In the genomic region with DNA sequence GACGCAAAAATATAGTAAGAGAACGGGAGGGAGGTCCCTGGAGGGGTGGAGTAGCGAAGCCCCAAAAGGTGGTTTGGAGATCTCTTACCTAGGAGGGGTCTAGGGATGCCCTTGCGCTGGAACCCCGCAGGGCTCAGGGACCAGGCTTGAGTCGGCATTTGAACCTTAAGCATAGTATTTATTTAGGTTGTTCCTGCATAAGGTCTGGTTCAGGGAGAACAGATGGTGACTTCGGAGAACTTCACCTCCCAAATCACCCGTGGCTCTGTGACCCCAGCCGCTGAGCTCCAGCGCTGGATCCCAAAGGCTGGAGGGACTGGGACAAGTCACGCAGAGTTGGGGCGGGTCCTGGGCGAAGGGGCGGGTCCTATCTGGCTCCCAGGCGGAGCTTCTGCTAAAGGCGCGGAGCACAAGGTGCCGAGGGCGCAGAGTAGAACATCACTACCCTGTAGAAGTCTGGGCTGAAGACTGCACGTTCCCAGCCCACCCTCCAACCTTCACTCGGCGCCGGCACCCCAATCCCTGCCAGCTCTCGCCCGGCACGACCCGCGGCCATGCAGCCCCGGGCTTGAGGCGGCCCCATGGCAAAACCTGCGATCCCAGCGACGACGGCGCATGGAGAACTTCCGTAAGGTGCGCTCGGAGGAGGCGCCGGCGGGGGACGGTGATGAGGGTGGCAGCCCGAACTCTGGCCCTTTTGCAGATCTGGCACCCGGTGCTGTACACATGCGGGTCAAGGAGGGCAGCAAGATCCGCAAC, we compare ENCODE assay signal across 9 mouse cellular contexts. TPM values are rescaled to one million over a fixed set of nuclear protein-coding genes. Genes with fewer than 3 reads are reported as not detected.
DNase-seq lines count a peak whose midpoint lies in the region; ATAC-seq and TF ChIP-seq lines count a peak whose summit lies in the region.
"Had no signal": no experiment of that assay in that cellular context is flagged by ENCODE, and none has a peak within 500 bp of the region (broad histone marks: within the 10 kb centered on the region; RNA-seq: fewer than 3 reads in every experiment).

A gene (plus strand): TSS at position 405 of the 759 bp plus-strand sequence.

- DNase-seq in spleen, adult 2 months (ENCODE audit: low read depth in 1 of 2, low spot score in 2 of 2) = no peak
- no peak for DNase-seq in spleen, adult 18-20 months
- peak; percentile 55 for DNase-seq in ovary, postnatal 14 days (ENCODE audit: low spot score)
- DNase-seq in cerebellum, adult 9-10 months = no peak

- H3K27me3 ChIP-seq in spleen, adult 2 months (ENCODE audit: control insufficient read depth, insufficient read depth, low read length) = peaks cover 27% of the 10 kb centered on the region
- peaks cover 52% of the 10 kb centered on the region for H3K27me3 ChIP-seq in heart, embryonic 14.5 days (ENCODE audit: control insufficient read depth, insufficient read depth, low read length)
- H3K27me3 ChIP-seq in kidney, embryonic 16.5 days (ENCODE audit: insufficient read depth, low read length) = peaks cover 71% of the 10 kb centered on the region
- peaks cover 85% of the 10 kb centered on the region for H3K27me3 ChIP-seq in liver, embryonic 15.5 days

- H3K36me3 ChIP-seq in spleen, adult 2 months (ENCODE audit: control insufficient read depth, insufficient read depth, low read length) = no peaks in the 10 kb centered on the region
- H3K36me3 ChIP-seq in heart, embryonic 14.5 days (ENCODE audit: control insufficient read depth, insufficient read depth, low read length) = no peaks in the 10 kb centered on the region
- no peaks in the 10 kb centered on the region for H3K36me3 ChIP-seq in kidney, embryonic 16.5 days (ENCODE audit: insufficient read depth, low read length)
- no peaks in the 10 kb centered on the region for H3K36me3 ChIP-seq in liver, embryonic 15.5 days (replicated peaks)

- WGBS in spleen, adult 2 months = 3% methylated on average over 46 of the region's 46 CpGs
- under 1% methylated on average over 46 of the region's 46 CpGs for WGBS in heart, embryonic 14.5 days
- whole genome bisulfite sequencing in kidney, embryonic 16.5 days = under 1% methylated on average over 46 of the region's 46 CpGs
- under 1% methylated on average over 46 of the region's 46 CpGs for WGBS in liver, embryonic 15.5 days (ENCODE audit: insufficient replicate concordance)

- H3K9ac ChIP-seq in heart, embryonic 14.5 days (ENCODE audit: low read length) = peak within 1 kb of the TSS; percentile 70
- H3K9ac ChIP-seq in kidney, embryonic 16.5 days (replicated peaks; ENCODE audit: low read length) = peak within 1 kb of the TSS; percentile 31
- H3K9ac ChIP-seq in liver, embryonic 15.5 days = no peak within 1 kb of the TSS

- peaks cover 8% of the 10 kb centered on the region for H3K4me1 ChIP-seq in spleen, adult 2 months (ENCODE audit: control insufficient read depth, insufficient read depth, insufficient read length)
- peaks cover 29 to 49% of the 10 kb centered on the region in 2 experiments for H3K4me1 ChIP-seq in heart, embryonic 14.5 days (ENCODE audit: control insufficient read depth in 2 of 2, insufficient read depth in 2 of 2, low read length in 2 of 2)
- H3K4me1 ChIP-seq in kidney, embryonic 16.5 days (ENCODE audit: insufficient read depth, low read length) = peaks cover 52% of the 10 kb centered on the region
- H3K4me1 ChIP-seq in liver, embryonic 15.5 days (replicated peaks) = peaks cover 42% of the 10 kb centered on the region

- 0 out of 2 replicates have a peak, but pooled peaks have one; percentile 31 for ATAC-seq in erythroid progenitor cell, adult 5-6 weeks (replicated peaks; ENCODE audit: low FRiP score, poor library complexity, severe bottlenecking)
- peak; percentile 66; the same call in 1 of the 2 replicates for ATAC-seq in heart, embryonic 14.5 days (ENCODE audit: insufficient number of reproducible peaks, insufficient read depth, low FRiP score, low read depth)
- ATAC-seq in kidney, embryonic 16.5 days (ENCODE audit: low FRiP score, low TSS enrichment) = peak; percentile 67
- peak; percentile 27; the same call in 1 of the 2 replicates for ATAC-seq in liver, embryonic 15.5 days (ENCODE audit: insufficient read depth)
- ATAC-seq: Patski had no signal

- H3K27ac ChIP-seq in spleen, adult 2 months (ENCODE audit: insufficient read depth, low read length) = no peak within 1 kb of the TSS
- H3K27ac ChIP-seq in heart, embryonic 14.5 days (replicated peaks in 1 of 2; ENCODE audit: control insufficient read depth in 1 of 2, insufficient read depth in 1 of 2, low read depth in 2 of 2, low read length in 2 of 2) = peak within 1 kb of the TSS in 1 of 2 experiments; percentile 83; a peak in 2 of 4 replicates
- H3K27ac ChIP-seq in kidney, embryonic 16.5 days (ENCODE audit: low read length) = peak within 1 kb of the TSS; percentile 55; the same call in 1 of the 2 replicates
- no peak within 1 kb of the TSS for H3K27ac ChIP-seq in liver, embryonic 15.5 days (replicated peaks)

- H3K9me3 ChIP-seq in heart, embryonic 14.5 days (ENCODE audit: control insufficient read depth, low read length) = no peaks in the 10 kb centered on the region
- no peaks in the 10 kb centered on the region for H3K9me3 ChIP-seq in kidney, embryonic 16.5 days (ENCODE audit: low read length)
- no peaks in the 10 kb centered on the region for H3K9me3 ChIP-seq in liver, embryonic 15.5 days (replicated peaks)

- no peak for TF ChIP-seq CTCF in spleen, adult 2 months (IDR thresholded peaks at IDR 0.05; ENCODE audit: extremely low read depth, insufficient read depth, insufficient read length, insufficient replicate concordance)

- no peak for TF ChIP-seq POLR2A in spleen, adult 2 months (IDR thresholded peaks at IDR 0.05; ENCODE audit: low read depth, low read length)

- H3K4me3 ChIP-seq in spleen, adult 2 months (ENCODE audit: extremely low read depth, insufficient read depth, insufficient read length) = peak within 1 kb of the TSS; percentile 23; the same call in 1 of the 2 replicates
- peak within 1 kb of the TSS; percentile 41 to 52 for H3K4me3 ChIP-seq in heart, embryonic 14.5 days (ENCODE audit: control insufficient read depth in 1 of 2, insufficient read depth in 1 of 2, low read depth in 1 of 2, low read length in 2 of 2)
- peak within 1 kb of the TSS; percentile 55 for H3K4me3 ChIP-seq in kidney, embryonic 16.5 days (ENCODE audit: low read length)
- H3K4me3 ChIP-seq in liver, embryonic 15.5 days (replicated peaks) = peak within 1 kb of the TSS; percentile 48

- peak within 1 kb of the TSS; percentile 98 for H3K4me2 ChIP-seq in heart, embryonic 14.5 days (ENCODE audit: low read length)
- H3K4me2 ChIP-seq in kidney, embryonic 16.5 days (replicated peaks; ENCODE audit: low read depth, low read length) = peak within 1 kb of the TSS; percentile 93
- peak within 1 kb of the TSS; percentile 70 for H3K4me2 ChIP-seq in liver, embryonic 15.5 days

RNA-seq across cellular contexts. Expression of the gene that starts here (rescaled TPM):
- 0.22 and 0.33 TPM in 2 replicates for polyA plus RNA-seq in spleen, adult 2 months (2012; rRNA removed)
- total RNA-seq in erythroid progenitor cell, adult 5-6 weeks (2015; ENCODE audit: low replicate concordance) = not detected in 2 replicates
- not detected in 2 replicates for total RNA-seq in erythroid progenitor cell, adult 5-6 weeks (2017; ENCODE audit: low replicate concordance)
- 13.1 and 15.2 TPM in 2 replicates for polyA plus RNA-seq in heart, embryonic 14.5 days (2014; fragmentation: Nextera tagmentation; extraction: Ambion mirVana)
- polyA plus RNA-seq in kidney, embryonic 16.5 days (2015; fragmentation: Nextera tagmentation; extraction: Ambion mirVana) = 5.5 and 6.4 TPM in 2 replicates
- polyA plus RNA-seq in liver, embryonic 15.5 days (2015; fragmentation: Nextera tagmentation; extraction: Ambion mirVana) = 0.39 and 0.64 TPM in 2 replicates

Comparison
In these comparisons a context has a peak if more than half of its experiments do, and no peak if none do; other contexts are left out.
1. Peak in ATAC-seq in erythroid progenitor cell, adult 5-6 weeks; RNA of the gene not detected or under 1 TPM.
2. Peak in ATAC-seq, H3K4me3 ChIP-seq and H3K4me2 ChIP-seq in liver, embryonic 15.5 days; RNA of the gene not detected or under 1 TPM.